Mouse (Mus musculus): ENCODE measurements around the gene C1qbp. TPM values are rescaled to one million over a fixed set of nuclear protein-coding genes. Genes with fewer than 3 reads are reported as not detected.

C1qbp gene
- polyA plus RNA-seq, 1 experiment from 2014 or later, result 292 TPM

DNA sequence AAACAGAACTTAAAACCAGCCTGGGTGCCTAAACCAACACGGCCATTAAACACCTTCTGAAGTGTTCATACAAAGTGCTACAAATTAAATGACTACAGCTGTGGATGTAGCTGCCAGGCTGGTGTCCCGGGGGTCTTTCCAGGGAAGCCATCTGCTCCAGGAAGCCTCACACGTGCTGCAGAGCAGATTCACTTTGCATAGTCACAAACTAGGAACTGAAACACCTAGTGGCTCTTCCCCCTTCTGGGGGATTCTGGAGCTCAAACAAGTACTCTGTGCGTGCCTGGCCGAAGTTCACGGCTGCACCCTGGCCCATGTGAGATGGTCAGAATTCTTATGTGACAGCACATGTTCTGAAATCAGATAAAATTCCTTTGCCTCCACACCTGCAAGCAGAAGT lies 2.6 kb downstream of the C1qbp start:
- no peak overlapping the region for H3K4me3 ChIP-seq (replicated peaks; ENCODE audit: low read depth, low read length)
- TF ChIP-seq CTCF (IDR thresholded peaks at IDR 0.05; ENCODE audit: low read depth), result no peak
- H3K27ac ChIP-seq, result no peak overlapping the region
- DNase-seq (ENCODE audit: low spot score) (no peak), ATAC-seq (replicated peaks; ENCODE audit: low FRiP score, low read depth) (no peak)
- H3K36me3 ChIP-seq (ENCODE audit: insufficient read depth, low read length), result peaks cover 36% of the 10 kb centered on the region
- WGBS, result 93% methylated on average over 6 of the region's 6 CpGs
- no peaks in the 10 kb centered on the region for H3K27me3 ChIP-seq (ENCODE audit: insufficient read depth, low read length)
- 0 out of 2 replicates have a peak, but pooled peaks cover 7% of the 10 kb centered on the region for H3K4me1 ChIP-seq (replicated peaks; ENCODE audit: insufficient read depth, low read length)
- H3K4me2 ChIP-seq (ENCODE audit: low read length), result no peak overlapping the region
- H3K9ac ChIP-seq (ENCODE audit: low read depth, low read length), result no peak overlapping the region
- no peaks in the 10 kb centered on the region for H3K9me3 ChIP-seq (replicated peaks; ENCODE audit: low read length)

DNA sequence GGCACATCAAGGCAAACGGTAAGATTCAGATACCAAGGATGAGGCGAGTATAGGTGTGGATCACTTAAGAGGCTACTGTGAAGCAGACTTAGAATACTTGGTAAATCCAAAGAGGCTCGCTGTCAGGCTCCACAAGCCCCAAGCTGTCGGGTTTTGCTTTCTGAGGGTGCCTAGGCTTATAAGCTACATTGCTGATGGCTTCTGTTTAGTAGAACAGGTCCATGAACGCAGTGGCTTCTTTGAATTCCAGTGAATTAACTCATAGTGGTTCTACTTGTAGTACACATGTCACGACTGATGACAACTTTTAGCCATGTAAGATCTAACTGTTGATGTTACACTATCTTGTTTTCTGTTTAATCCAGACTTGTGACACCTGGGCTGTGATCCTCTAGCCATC lies 5.5 kb downstream of the C1qbp start:
- 0 out of 2 replicates have a peak, but pooled peaks cover 7% of the 10 kb centered on the region for H3K4me1 ChIP-seq (replicated peaks; ENCODE audit: insufficient read depth, low read length)
- H3K4me3 ChIP-seq (replicated peaks; ENCODE audit: low read depth, low read length), result no peak overlapping the region
- DNase-seq (ENCODE audit: low spot score), result no peak
- 84% methylated on average over 6 of the region's 6 CpGs for WGBS
- ATAC-seq (replicated peaks; ENCODE audit: low FRiP score, low read depth), result no peak
- no peak overlapping the region for H3K4me2 ChIP-seq (ENCODE audit: low read length)
- no peak overlapping the region for H3K9ac ChIP-seq (ENCODE audit: low read depth, low read length)
- no peaks in the 10 kb centered on the region for H3K27me3 ChIP-seq (ENCODE audit: insufficient read depth, low read length)
- peaks cover 50% of the 10 kb centered on the region for H3K36me3 ChIP-seq (ENCODE audit: insufficient read depth, low read length)
- no peaks in the 10 kb centered on the region for H3K9me3 ChIP-seq (replicated peaks; ENCODE audit: low read length)
- no peak for TF ChIP-seq CTCF (IDR thresholded peaks at IDR 0.05; ENCODE audit: low read depth)
- no peak overlapping the region for H3K27ac ChIP-seq

DNA sequence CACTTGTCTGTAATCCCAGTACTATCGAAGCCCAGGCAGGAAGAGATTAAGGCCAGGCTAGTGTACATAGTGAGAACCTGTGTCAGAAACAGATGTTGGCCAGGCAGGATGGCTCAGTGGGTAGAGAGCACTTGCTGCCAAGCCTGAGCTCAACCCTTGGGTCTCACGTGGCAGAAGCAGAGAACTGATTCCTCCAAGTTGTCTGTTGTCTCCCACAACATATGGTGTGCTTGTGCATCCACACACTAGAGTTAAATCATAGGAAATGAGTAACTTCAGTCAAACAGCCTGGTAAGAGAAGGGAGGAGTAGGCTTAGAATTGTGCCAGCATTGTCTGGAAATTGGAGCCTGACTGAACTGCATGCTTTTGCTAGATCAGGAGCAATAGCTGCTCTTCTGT lies 7.6 kb downstream of the C1qbp start:
- no peak overlapping the region for H3K4me2 ChIP-seq (ENCODE audit: low read length)
- no peak overlapping the region for H3K9ac ChIP-seq (ENCODE audit: low read depth, low read length)
- H3K4me1 ChIP-seq (replicated peaks; ENCODE audit: insufficient read depth, low read length), result 0 out of 2 replicates have a peak, but pooled peaks cover 6% of the 10 kb centered on the region
- TF ChIP-seq CTCF (IDR thresholded peaks at IDR 0.05; ENCODE audit: low read depth), result no peak
- H3K4me3 ChIP-seq (replicated peaks; ENCODE audit: low read depth, low read length), result no peak overlapping the region
- peaks cover 50% of the 10 kb centered on the region for H3K36me3 ChIP-seq (ENCODE audit: insufficient read depth, low read length)
- no peak overlapping the region for H3K27ac ChIP-seq
- DNase-seq (ENCODE audit: low spot score) (no peak), ATAC-seq (replicated peaks; ENCODE audit: low FRiP score, low read depth) (no peak)
- no peaks in the 10 kb centered on the region for H3K27me3 ChIP-seq (ENCODE audit: insufficient read depth, low read length)
- no peaks in the 10 kb centered on the region for H3K9me3 ChIP-seq (replicated peaks; ENCODE audit: low read length)
- 87% methylated on average over 2 of the region's 2 CpGs for WGBS

DNA sequence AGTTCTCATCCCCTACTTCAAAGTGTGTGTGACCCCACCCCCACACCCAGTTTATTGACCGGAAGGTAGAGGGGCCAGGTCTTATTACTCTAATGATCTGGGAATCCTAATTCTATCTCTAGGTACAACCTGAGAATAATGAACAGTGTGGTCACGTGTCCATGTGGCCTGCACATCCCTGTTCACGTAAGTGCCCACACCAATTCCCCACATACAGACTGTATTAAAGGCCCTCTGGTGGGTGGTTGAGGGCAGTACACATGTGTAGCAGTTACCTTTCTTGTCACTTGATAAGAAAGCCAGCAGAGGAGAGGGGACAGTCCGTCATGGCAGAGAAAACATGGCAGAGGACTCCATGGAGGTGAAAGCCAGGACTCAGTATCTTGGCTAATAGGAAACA lies 8.9 kb downstream of the C1qbp start:
- TF ChIP-seq CTCF (IDR thresholded peaks at IDR 0.05; ENCODE audit: low read depth), result peak; percentile 58; the same call in 1 of the 2 replicates
- H3K4me3 ChIP-seq (replicated peaks; ENCODE audit: low read depth, low read length), result no peak overlapping the region
- 0 out of 2 replicates have a peak, but pooled peaks cover 6% of the 10 kb centered on the region for H3K4me1 ChIP-seq (replicated peaks; ENCODE audit: insufficient read depth, low read length)
- 68% methylated on average over 4 of the region's 4 CpGs for WGBS
- no peaks in the 10 kb centered on the region for H3K27me3 ChIP-seq (ENCODE audit: insufficient read depth, low read length)
- DNase-seq (ENCODE audit: low spot score) (peak; percentile 40), ATAC-seq (replicated peaks; ENCODE audit: low FRiP score, low read depth) (no peak)
- H3K9ac ChIP-seq (ENCODE audit: low read depth, low read length), result no peak overlapping the region
- H3K36me3 ChIP-seq (ENCODE audit: insufficient read depth, low read length), result peaks cover 43% of the 10 kb centered on the region
- H3K27ac ChIP-seq, result no peak overlapping the region
- no peak overlapping the region for H3K4me2 ChIP-seq (ENCODE audit: low read length)
- no peaks in the 10 kb centered on the region for H3K9me3 ChIP-seq (replicated peaks; ENCODE audit: low read length)

DNA sequence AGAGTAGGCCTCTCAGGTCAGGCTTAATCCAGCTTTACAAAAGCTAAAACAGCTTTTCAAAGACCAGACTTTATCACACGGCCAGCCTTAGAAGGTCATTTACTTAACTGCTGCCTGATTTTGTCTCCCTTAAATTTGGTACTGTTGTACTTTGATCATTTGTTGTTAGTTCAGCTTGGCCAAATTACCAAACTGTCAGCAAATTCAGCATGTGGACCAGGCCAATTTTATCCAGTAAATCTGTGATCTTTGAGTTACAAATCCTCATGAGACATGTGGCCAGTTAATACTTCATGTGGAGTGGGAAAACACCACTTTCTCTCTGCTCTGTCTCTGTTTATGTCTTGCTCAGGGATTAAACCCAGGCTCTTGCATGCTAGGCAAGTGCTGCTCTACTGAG lies 10.2 kb downstream of the C1qbp start:
- Histone ChIP-seq H3K9me3 (replicated peaks; ENCODE audit: low read length) (no peaks in the 10 kb centered on the region), H3K9ac (ENCODE audit: low read depth, low read length) (no peak overlapping the region), H3K27ac (no peak overlapping the region), H3K36me3 (ENCODE audit: insufficient read depth, low read length) (peaks cover 30% of the 10 kb centered on the region; the same call in 1 of the 2 replicates), H3K27me3 (ENCODE audit: insufficient read depth, low read length) (no peaks in the 10 kb centered on the region), H3K4me2 (ENCODE audit: low read length) (no peak overlapping the region), H3K4me3 (replicated peaks; ENCODE audit: low read depth, low read length) (no peak overlapping the region), H3K4me1 (replicated peaks; ENCODE audit: insufficient read depth, low read length) (peaks cover 6% of the 10 kb centered on the region; the same call in 1 of the 2 replicates)
- TF ChIP-seq CTCF (IDR thresholded peaks at IDR 0.05; ENCODE audit: low read depth), result no peak
- DNase-seq (ENCODE audit: low spot score), result no peak
- 84% methylated on average over 1 of the region's 1 CpGs for WGBS
- no peak for ATAC-seq (replicated peaks; ENCODE audit: low FRiP score, low read depth)

- H3K27ac ChIP-seq, result peak overlapping the region; percentile 77; the same call in 1 of the 2 replicates
- no peaks in the 10 kb centered on the region for H3K27me3 ChIP-seq (ENCODE audit: insufficient read depth, low read length)
- WGBS, result 16% methylated on average over 24 of the region's 24 CpGs
- no peaks in the 10 kb centered on the region for H3K9me3 ChIP-seq (replicated peaks; ENCODE audit: low read length)
- peak overlapping the region; percentile 90 for H3K9ac ChIP-seq (ENCODE audit: low read depth, low read length)
- TF ChIP-seq CTCF (IDR thresholded peaks at IDR 0.05; ENCODE audit: low read depth), result no peak
- DNase-seq (ENCODE audit: low spot score), result peak; percentile 36
- peaks cover 6% of the 10 kb centered on the region; the same call in 1 of the 2 replicates for H3K4me1 ChIP-seq (replicated peaks; ENCODE audit: insufficient read depth, low read length)
- peak overlapping the region; percentile 84 for H3K4me3 ChIP-seq (replicated peaks; ENCODE audit: low read depth, low read length)
- peak overlapping the region; percentile 88 for H3K4me2 ChIP-seq (ENCODE audit: low read length)
- ATAC-seq (replicated peaks; ENCODE audit: low FRiP score, low read depth), result 0 out of 2 replicates have a peak, but pooled peaks have one; percentile 11
- peaks cover 19% of the 10 kb centered on the region; the same call in 1 of the 2 replicates for H3K36me3 ChIP-seq (ENCODE audit: insufficient read depth, low read length)
Measured at GRCm38 (mm10) chr11:70970560-70971540, 12.0 kb downstream of the C1qbp start.

Measured in kidney, postnatal 0 days (tissue).